Mouse (Mus musculus) embryo, embryonic 10.5 days (tissue): Measurements from ENCODE around the gene Atp5l.
"Not testable (repeated sequence)": the region's sequence is repeated elsewhere in the genome, so short reads cannot be mapped to it uniquely, and the experiment has no call there.

Experiments used
- DNase-seq: peaks from one replicate; pipeline ENCODE4 v3.0.0-alpha.2; 2015; ENCODE audit warnings: low spot score

Gene Atp5l

GRCm38 (mm10) chr9:44920374-44921122 is at the start of gene Atp5l:
Atp5l (minus strand) TSS chr9:44920742.
- DNase-seq: peak; percentile 97

- peak; percentile 6 for DNase-seq
Observed at GRCm38 (mm10) chr9:44969450-44969849, 48.9 kb upstream of the Atp5l start.

GRCm38 (mm10) chr9:44967763-44968162 is 47.2 kb upstream of the Atp5l start:
- not testable (repeated sequence) for DNase-seq

DNA sequence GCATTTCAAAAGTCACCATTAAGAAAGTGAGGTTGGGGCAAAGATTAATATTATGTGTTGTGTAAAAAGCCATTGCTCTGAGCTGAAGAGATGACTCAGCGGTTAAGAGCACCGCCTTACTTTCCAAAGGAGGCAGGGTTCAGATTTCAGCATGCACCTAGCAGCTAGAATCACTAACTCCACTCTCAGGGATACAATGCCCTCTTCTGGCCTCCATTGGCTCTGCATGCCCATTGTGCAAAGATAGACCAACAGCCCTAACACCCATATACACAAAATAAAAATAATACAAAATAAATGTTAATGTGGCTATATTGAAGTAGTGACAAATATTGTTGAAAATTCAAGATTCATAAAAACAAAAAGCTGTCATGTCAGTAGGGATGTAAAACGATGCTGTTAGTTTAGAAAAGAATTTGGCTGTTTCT is 46.3 kb upstream of the Atp5l start:
- peak; percentile 90 for DNase-seq

DNA sequence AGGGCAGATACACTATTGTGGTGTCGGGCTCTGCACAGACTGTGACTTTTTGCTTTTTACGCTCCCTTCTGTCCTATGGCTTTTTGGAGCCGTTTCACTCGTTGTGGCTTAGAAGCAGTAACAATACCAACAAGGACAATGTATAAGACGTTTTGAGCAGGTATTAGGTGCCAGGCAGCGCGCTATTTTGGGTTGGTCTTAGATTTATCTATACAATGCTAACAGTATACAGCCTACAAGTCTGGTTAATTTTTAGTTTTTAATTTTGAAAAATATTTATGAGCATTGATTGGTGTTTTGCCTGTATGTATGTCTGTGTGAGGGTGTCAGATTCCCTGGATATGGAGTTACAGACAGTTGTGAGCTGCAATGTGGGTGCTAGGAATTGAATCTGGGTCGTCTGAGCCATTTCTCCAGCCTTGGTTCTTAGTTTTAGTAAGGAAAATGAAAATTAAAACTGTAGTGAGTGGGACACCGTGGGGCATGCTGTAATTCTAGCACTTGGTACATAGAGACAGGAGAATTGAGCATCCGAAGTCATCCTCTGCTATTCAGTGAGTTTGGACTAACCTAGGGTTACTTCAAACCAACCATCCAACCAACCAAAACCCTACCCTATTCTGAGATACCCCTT is 45.4 kb upstream of the Atp5l start:
- no peak for DNase-seq

DNA sequence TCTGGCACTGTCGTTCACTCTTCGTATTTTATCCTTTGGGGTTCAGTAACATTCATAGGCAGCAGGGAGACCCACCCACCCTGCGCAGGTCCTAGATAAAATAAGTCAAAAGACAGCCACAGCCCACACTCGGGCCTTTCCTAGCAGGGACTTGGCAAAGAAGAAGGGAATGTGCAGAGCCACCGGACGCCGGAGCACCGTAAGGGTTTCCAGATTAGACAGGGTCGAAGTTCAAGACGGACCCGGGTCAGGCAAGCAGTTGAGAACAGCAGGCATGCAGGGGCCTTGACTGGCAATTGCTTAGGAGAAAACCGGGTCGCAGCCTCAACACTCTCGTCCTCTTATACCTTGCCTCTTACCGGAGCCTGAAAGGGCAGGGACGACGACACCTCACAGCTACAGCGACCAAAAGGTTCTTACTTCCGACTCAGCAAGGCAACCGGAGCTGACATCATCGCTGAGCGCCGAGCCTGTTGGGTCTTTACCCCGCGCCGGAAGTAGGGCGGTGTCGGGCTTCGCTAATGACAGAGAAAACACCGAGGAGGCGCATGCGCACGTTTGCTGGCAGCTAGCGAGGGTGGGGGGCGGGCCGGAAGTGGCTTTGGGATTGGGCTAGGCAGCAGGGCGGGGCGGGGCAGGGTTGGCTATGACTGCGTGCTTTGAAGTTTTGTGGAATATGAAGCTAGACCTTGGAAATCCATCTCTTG is 44.7 kb upstream of the Atp5l start, which contains the start of gene Ube4a:
Gene Ube4a, minus strand, starts transcription at position 475 of the 707 bp plus-strand sequence.
- peak; percentile 100 for DNase-seq

DNA sequence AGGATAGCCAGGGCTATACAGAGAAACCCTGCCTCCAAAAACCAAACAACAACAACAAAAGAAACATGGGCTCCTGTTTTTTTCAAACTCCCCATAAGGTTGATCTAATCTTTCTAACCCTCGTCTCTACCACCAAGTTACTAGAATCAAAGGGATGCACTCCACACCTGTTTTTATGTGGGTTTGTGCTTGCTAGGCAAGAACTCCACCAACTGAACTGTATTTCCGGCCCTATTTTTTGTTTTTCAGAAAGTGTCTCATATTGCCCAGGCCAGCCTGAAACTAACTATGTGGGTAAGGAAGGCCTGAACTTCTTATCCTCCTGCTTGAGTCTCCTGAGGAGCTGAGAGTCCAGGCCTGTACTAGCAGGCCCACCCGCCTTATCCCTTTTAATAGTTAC is 33.9 kb upstream of the Atp5l start:
- DNase-seq: no peak

DNA sequence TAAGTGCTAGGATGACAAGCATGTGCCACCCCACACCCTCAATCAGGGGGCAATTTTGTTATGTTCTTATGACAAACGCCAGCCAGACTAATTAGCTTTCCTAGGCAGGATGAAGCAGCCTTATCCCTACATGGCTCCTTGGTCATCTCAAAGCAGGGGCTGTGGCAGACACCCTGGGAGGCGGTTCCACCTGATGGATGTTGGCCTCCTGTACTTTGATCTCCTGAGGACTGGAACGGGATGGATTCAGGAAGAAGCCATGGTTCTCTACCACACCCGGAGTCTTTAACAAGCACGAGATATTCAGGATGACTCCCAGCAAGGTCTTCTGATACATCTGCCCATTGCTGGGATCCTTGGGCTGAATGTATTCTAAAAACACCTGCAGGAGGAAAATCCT is 27.3 kb upstream of the Atp5l start:
- no peak for DNase-seq

DNA sequence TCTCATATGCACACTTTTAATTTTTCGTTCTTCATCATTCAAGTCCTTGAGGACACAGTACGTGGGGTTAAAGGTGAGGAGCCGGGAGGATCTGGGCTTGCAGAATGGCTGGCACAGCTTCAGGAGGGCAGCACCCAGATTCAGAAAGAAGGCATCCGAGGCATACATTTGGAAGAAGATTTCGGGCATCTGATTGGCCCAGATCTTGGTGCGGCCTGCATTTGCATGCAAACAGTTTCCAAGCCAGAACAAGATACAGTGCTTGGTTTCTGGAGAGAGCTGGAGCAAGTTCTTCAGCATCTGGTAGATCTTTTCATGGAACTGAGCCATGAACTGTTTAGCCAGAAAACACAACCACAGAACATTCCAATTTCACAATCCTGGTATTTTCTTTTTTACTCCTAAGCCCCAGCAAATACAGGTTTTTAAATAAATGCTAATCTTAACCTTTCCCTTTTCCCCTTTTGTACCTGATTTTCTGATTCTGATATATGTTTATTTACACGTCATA is 25.7 kb upstream of the Atp5l start:
- DNase-seq: no peak

DNA sequence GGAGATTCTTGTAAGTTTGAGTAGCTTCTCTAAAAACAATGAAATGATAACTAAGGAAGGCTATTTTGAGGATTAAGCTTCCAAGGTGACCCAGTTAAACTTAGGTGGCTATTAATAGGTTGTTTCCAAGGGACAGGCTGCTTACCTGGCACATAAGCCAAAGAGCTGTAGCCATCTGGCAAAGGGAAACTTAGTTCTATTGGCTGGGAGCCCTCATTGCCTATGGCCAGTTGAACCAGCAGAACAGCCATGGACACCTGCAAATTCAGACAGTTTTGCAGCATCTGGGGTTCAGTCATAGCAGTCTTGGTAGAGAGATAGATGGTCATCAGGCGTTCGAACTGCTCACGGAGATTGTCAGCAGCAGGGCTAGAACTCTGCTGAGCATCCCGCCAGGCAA is 21.9 kb upstream of the Atp5l start:
- no peak for DNase-seq

GRCm38 (mm10) chr9:44941756-44942155 is 21.2 kb upstream of the Atp5l start:
- DNase-seq: no peak

DNA sequence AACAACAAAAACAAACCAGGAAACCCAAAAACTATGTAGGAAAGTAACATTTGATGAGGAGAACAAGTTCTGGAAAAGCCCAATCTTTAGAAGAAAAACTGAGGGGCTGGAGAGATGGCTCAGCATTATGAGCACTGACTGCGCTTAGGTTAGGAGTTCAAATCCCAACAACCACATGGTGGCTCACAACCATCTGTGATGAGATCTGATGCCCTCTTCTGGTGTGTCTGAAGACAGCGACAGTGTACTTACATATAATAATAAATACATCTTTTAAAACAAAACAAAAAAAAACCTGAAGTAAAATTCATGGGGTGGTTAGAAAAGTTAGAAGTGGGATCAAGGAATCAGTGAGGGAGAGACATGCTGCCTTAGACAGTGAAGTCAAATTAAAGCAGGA is 1.0 kb upstream of the Atp5l start:
- no peak for DNase-seq

GRCm38 (mm10) chr9:44921123-44921468 is 554 bp upstream of the Atp5l start:
- DNase-seq: no peak

- DNase-seq: no peak
Observed at GRCm38 (mm10) chr9:44919606-44920005, 936 bp downstream of the Atp5l start.

GRCm38 (mm10) chr9:44916196-44916595 is 4.3 kb downstream of the Atp5l start:
- DNase-seq: peak; percentile 55

DNA sequence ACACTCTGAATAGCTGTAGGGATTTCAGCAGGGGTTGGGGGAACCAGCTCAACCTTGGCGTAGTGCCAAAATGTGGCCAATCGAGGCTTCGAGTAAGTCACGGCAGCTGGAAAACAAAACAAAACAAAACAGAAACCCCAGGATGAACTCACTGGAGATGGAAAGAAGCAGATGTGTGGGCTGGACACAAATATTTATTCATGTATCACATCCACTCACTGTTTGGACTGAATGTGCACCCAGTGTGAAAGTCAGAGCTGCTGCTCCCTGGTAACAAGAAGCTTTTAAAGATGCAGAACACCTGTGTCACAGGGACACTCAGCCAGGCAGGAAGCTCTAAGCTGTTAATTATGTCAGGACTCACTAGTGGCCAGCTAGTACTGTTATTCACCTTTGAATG is 5.8 kb downstream of the Atp5l start:
- DNase-seq: no peak

- no peak for DNase-seq
Observed at GRCm38 (mm10) chr9:44911365-44911764, 9.2 kb downstream of the Atp5l start.

DNA sequence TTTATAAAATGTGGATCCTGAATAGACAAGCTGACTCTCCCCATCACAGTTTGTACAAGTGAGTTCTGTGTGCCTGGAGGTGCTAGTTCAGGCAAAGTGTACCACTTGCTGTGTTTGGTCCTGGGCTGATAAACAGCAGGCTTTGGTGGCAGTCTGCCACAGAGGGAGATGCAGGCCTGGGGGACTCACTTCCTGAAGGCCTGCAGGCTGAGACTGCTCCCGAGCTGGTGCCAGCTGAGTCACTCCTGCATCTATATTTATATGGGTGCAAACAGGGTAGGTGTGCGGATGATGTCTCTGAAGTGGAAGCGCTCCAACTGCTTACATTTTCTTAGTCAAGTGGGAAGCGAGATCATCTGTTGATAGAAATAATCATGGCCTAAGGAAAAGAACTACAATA is 14.9 kb downstream of the Atp5l start:
- DNase-seq: no peak

- DNase-seq: no peak
Observed at GRCm38 (mm10) chr9:44904964-44905363, 15.6 kb downstream of the Atp5l start.

GRCm38 (mm10) chr9:44903856-44904255 is 16.7 kb downstream of the Atp5l start:
- no peak for DNase-seq

DNA sequence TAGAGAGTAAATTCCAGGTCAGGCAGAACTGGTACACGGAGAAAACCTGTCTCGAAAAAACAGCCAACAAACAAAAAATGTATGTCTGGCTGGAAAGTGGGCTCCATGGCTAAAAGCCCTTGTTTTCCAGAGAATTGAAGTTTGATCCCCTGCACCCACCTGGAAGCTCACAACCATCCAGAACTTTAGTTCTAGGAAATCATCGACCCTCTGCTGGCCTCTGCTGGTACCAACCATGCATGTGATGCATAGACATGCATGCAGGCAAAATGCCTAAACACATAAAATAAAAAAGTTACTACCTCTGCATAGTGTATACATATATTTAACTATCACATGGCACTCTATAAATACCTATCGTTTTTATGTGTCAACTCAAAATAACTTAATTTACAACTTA is 20.1 kb downstream of the Atp5l start:
- DNase-seq: peak; percentile 21

GRCm38 (mm10) chr9:44899716-44900115 is 20.8 kb downstream of the Atp5l start:
- DNase-seq: no peak

DNA sequence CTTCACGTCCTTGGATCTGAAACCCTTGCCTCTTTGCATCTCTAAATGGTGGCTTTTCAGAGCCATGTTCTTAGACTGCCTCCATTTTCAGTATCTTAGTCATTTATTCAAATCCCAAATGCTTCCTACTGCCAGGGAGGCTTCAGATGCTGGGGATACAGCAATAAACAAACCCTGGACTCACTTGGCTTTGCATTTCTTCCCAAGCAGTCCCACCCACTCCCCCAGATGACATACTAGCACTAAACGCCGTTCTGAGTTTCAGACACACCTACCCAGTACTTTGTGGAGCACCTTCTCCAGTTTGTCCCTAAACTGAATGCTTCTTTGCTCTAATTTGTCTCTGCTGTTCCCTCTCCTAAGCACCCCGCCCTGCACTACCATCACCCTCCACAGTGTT is 23.5 kb downstream of the Atp5l start:
- no peak for DNase-seq
